Mouse (Mus musculus): ENCODE results near the gene Gm17949. TPM values are rescaled to one million over a fixed set of nuclear protein-coding genes. Genes with fewer than 3 reads are reported as not detected.

Gm17949 gene
- polyA plus RNA-seq, 1 experiment, result not detected

DNA sequence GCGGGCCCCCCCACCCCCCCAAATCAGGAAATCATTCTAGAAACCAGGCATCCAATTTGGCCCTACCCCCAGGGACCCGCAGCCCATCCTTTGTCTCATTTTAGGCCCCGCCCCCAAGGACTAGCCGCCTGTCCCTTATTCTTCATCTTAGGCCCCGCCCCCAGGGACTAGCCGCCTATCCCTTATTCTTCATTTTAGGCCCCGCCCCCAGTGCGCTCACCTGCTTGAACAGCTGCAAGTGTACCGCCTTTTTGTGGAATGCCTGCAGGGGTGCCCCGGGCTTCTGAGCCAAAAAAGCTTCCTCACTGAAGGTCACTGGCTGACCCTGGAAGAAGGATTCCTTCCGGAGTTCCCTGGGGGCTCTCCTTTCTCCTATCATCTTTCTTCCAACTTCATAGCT is 59.4 kb downstream of the Gm17949 start:
- no peak overlapping the region for H3K4me3 ChIP-seq (ENCODE audit: low read depth, low read length)
- no peaks in the 10 kb centered on the region for H3K4me1 ChIP-seq (ENCODE audit: control insufficient read depth, insufficient read depth, insufficient read length, low read length)
- 11% methylated on average over 11 of the region's 11 CpGs for WGBS
- H3K36me3 ChIP-seq (ENCODE audit: control insufficient read depth, insufficient read depth, low read length), result peaks cover 25% of the 10 kb centered on the region
- H3K27me3 ChIP-seq (ENCODE audit: control insufficient read depth, insufficient read depth, low read length), result no peaks in the 10 kb centered on the region
- TF ChIP-seq CTCF (IDR thresholded peaks at IDR 0.05; ENCODE audit: extremely low read depth, insufficient read length, insufficient replicate concordance, low read depth, low read length) (no peak), POLR2A (IDR thresholded peaks at IDR 0.05; ENCODE audit: low read depth, low read length) (no peak)
- no peak overlapping the region for H3K27ac ChIP-seq (ENCODE audit: insufficient read depth, low read depth, low read length)

Other genes starting within 250 kb of the Gm17949 start
- gene Dus3l, start 246.7 kb upstream of the Gm17949 start, polyA plus RNA-seq (2012; rRNA removed), result 32.1 and 55.6 TPM in 2 replicates
- 2.0 and 3.7 TPM in 2 replicates for gene Prr22, start 241.2 kb upstream of the Gm17949 start, polyA plus RNA-seq (2012; rRNA removed)
- 7.7 and 15.4 TPM in 2 replicates for gene Rfx2, start 180.5 kb upstream of the Gm17949 start, polyA plus RNA-seq (2012; rRNA removed)
- not detected in 2 replicates for gene Acsbg2, start 137.0 kb upstream of the Gm17949 start, polyA plus RNA-seq (2012; rRNA removed)
- gene 1700061G19Rik, start 136.0 kb upstream of the Gm17949 start, polyA plus RNA-seq (2012; rRNA removed), result not detected in 2 replicates
- gene Mllt1, start 76.1 kb upstream of the Gm17949 start, polyA plus RNA-seq (2012; rRNA removed), result 25.0 and 46.3 TPM in 2 replicates
- 9.0 and 28.9 TPM in 2 replicates for gene Acer1, start 29.3 kb upstream of the Gm17949 start, polyA plus RNA-seq (2012; rRNA removed)
- 86.2 and 132 TPM in 2 replicates for gene Clpp, start 21.2 kb upstream of the Gm17949 start, polyA plus RNA-seq (2012; rRNA removed)
- 40.8 and 63.7 TPM in 2 replicates for gene Alkbh7, start 14.1 kb upstream of the Gm17949 start, polyA plus RNA-seq (2012; rRNA removed)
- gene Pspn, start 11.5 kb upstream of the Gm17949 start, polyA plus RNA-seq (2012; rRNA removed), result not detected in 2 replicates
- gene Gtf2f1, start 181 bp upstream of the Gm17949 start, polyA plus RNA-seq (2012; rRNA removed), result 17.1 and 43.5 TPM in 2 replicates
- 32.3 and 66.4 TPM in 2 replicates for gene Khsrp, start 20.1 kb downstream of the Gm17949 start, polyA plus RNA-seq (2012; rRNA removed)
- not detected in 2 replicates for gene Slc25a41, start 30.2 kb downstream of the Gm17949 start, polyA plus RNA-seq (2012; rRNA removed)
- 184 and 395 TPM in 2 replicates for gene Crb3, start 47.6 kb downstream of the Gm17949 start, polyA plus RNA-seq (2012; rRNA removed)
- gene Slc25a23, start 48.4 kb downstream of the Gm17949 start, polyA plus RNA-seq (2012; rRNA removed), result 13.3 and 14.3 TPM in 2 replicates
- 9.1 and 13.6 TPM in 2 replicates for gene Dennd1c, start 67.0 kb downstream of the Gm17949 start, polyA plus RNA-seq (2012; rRNA removed)
- 3.3 TPM in 2 replicates for gene Tubb4a, start 76.3 kb downstream of the Gm17949 start, polyA plus RNA-seq (2012; rRNA removed)
- gene Tnfsf9, start 93.9 kb downstream of the Gm17949 start, polyA plus RNA-seq (2012; rRNA removed), result 2.3 and 2.6 TPM in 2 replicates
- not detected in 2 replicates for gene Cd70, start 138.3 kb downstream of the Gm17949 start, polyA plus RNA-seq (2012; rRNA removed)
- gene Tnfsf14, start 182.7 kb downstream of the Gm17949 start, polyA plus RNA-seq (2012; rRNA removed), result 0.79 and 0.98 TPM in 2 replicates
- 17.9 and 40.9 TPM in 2 replicates for gene C3, start 216.7 kb downstream of the Gm17949 start, polyA plus RNA-seq (2012; rRNA removed)
- 25.6 and 46.5 TPM in 2 replicates for gene Gpr108, start 237.0 kb downstream of the Gm17949 start, polyA plus RNA-seq (2012; rRNA removed)
- 11.0 and 30.3 TPM in 2 replicates for gene Trip10, start 238.0 kb downstream of the Gm17949 start, polyA plus RNA-seq (2012; rRNA removed)